Mouse (Mus musculus): ENCODE results near the gene Tmem107. TPM values are rescaled to one million over a fixed set of nuclear protein-coding genes. Genes with fewer than 3 reads are reported as not detected.
A peak's percentile ranks its signal among the peaks of the same experiment; 100 is the strongest.

The Tmem107 gene
- polyA plus RNA-seq, 1 experiment from 2014 or later: 60.8 TPM

GRCm38 (mm10) chr11:69081613-69082012 lies 11.0 kb downstream of the Tmem107 start:
- no peaks in the 10 kb centered on the region for H3K36me3 ChIP-seq (replicated peaks)
- no peaks in the 10 kb centered on the region for H3K9me3 ChIP-seq
- peaks cover 7% of the 10 kb centered on the region for H3K4me1 ChIP-seq
- H3K27ac ChIP-seq: no peak overlapping the region
- no peak overlapping the region for H3K4me3 ChIP-seq
- H3K27me3 ChIP-seq (ENCODE audit: poor library complexity, severe bottlenecking): no peaks in the 10 kb centered on the region
- 92% methylated on average over 7 of the region's 7 CpGs for whole genome bisulfite sequencing
- DNase-seq (ENCODE audit: extremely low spot score, low spot score): no peak

GRCm38 (mm10) chr11:69085608-69086007 lies 15.0 kb downstream of the Tmem107 start:
- Histone ChIP-seq H3K36me3 (replicated peaks) (peaks cover 13% of the 10 kb centered on the region), H3K4me3 (no peak overlapping the region), H3K4me1 (peaks cover 39% of the 10 kb centered on the region), H3K27me3 (ENCODE audit: poor library complexity, severe bottlenecking) (no peaks in the 10 kb centered on the region), H3K27ac (no peak overlapping the region), H3K9me3 (no peaks in the 10 kb centered on the region)
- DNase-seq (ENCODE audit: extremely low spot score, low spot score): no peak
- 68% methylated on average over 6 of the region's 6 CpGs for WGBS

- no peak for DNase-seq (ENCODE audit: extremely low spot score, low spot score)
- Histone ChIP-seq H3K4me1 (peaks cover 39% of the 10 kb centered on the region), H3K36me3 (replicated peaks) (peaks cover 21% of the 10 kb centered on the region), H3K27me3 (ENCODE audit: poor library complexity, severe bottlenecking) (no peaks in the 10 kb centered on the region), H3K9me3 (no peaks in the 10 kb centered on the region), H3K4me3 (no peak overlapping the region), H3K27ac (no peak overlapping the region)
- 75% methylated on average over 6 of the region's 6 CpGs for WGBS
Observed at GRCm38 (mm10) chr11:69086390-69086789, 15.8 kb downstream of the Tmem107 start.

DNA sequence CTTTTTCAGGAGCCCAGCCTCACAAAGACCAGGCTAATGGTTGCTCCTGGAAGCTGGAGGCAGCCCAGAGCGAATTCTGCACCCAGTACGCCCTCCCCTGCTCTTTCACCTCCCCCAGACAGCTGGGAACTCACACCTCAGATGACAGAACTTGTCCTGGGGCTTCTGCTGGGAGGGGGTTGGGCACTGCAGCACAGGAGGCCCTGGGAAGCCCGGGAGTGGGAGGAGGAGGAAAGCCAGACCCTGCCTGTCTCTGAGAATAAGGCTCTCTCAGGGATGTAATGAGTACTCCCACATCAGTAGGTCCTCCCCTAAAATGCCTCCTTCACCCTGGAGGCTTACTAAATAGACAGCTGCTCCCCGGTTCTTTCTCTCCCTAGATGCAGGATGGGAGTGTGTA lies 16.5 kb downstream of the Tmem107 start:
- 39% methylated on average over 4 of the region's 4 CpGs for WGBS
- H3K27ac ChIP-seq: peak overlapping the region; percentile 62

GRCm38 (mm10) chr11:69087597-69087996 lies 17.0 kb downstream of the Tmem107 start:
- Histone ChIP-seq H3K27me3 (ENCODE audit: poor library complexity, severe bottlenecking) (no peaks in the 10 kb centered on the region), H3K9me3 (no peaks in the 10 kb centered on the region), H3K36me3 (replicated peaks) (peaks cover 30% of the 10 kb centered on the region), H3K4me1 (peaks cover 43% of the 10 kb centered on the region), H3K27ac (peak overlapping the region; percentile 98), H3K4me3 (peak overlapping the region; percentile 98)
- 68% methylated on average over 2 of the region's 2 CpGs for WGBS
- DNase-seq (ENCODE audit: extremely low spot score, low spot score): no peak

More for the DNA sequence above, 16.5 kb downstream of the Tmem107 start:
- no peak for DNase-seq (ENCODE audit: extremely low spot score, low spot score)
- H3K9me3 ChIP-seq: no peaks in the 10 kb centered on the region
- H3K4me1 ChIP-seq: peaks cover 43% of the 10 kb centered on the region
- H3K4me3 ChIP-seq: peak overlapping the region; percentile 16; the same call in 1 of the 2 replicates
- peaks cover 27% of the 10 kb centered on the region for H3K36me3 ChIP-seq (replicated peaks)
- no peaks in the 10 kb centered on the region for H3K27me3 ChIP-seq (ENCODE audit: poor library complexity, severe bottlenecking)

DNA sequence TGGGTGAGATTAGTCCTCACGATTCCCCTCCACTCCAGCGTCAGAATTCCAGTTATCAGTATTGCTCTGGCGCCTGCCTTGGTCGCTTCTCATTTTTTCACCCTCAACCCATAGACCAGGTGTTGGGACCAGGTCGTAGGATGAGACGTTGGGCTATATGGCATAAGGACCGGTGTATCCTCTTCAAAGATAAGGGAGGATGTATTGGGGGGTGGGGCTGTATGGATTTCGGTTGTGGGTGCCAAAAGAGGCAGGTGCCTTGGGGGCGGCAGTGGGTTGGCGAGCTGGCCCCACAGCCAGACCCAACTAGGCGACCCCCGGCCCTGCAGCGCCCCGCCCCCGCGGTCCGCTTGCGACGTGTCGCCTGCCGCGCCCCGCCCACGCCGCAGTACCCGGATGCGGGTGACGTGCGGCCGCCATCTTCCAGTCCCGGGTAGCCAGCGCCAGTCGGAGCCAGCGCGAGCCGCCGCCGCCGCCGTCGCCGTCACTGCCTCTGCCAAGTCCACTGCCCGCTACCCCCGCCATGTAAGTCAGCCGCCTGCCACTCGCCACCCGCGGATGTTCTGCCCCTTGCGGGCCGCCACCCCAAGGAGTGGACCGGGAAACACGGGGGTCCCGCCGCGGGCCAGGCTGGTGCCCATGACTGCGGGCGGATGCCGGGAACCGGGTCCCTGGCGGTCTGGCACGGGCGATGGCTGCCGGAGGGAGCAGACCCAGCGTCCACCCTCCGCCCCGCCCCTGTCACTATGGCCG lies 17.7 kb downstream of the Tmem107 start, which contains the start of gene Vamp2:
Gene Vamp2 (plus strand): TSS at position 388 of the 753 bp plus-strand sequence.
- Histone ChIP-seq H3K27ac (peak within 1 kb of the TSS; percentile 98), H3K9me3 (no peaks in the 10 kb centered on the region), H3K4me1 (peaks cover 43% of the 10 kb centered on the region), H3K36me3 (replicated peaks) (peaks cover 33% of the 10 kb centered on the region), H3K4me3 (peak within 1 kb of the TSS; percentile 98), H3K27me3 (ENCODE audit: poor library complexity, severe bottlenecking) (no peaks in the 10 kb centered on the region)
- 1% methylated on average over 59 of the region's 67 CpGs for WGBS
- peak; percentile 90 for DNase-seq (ENCODE audit: extremely low spot score, low spot score)

GRCm38 (mm10) chr11:69088856-69089615 lies 18.4 kb downstream of the Tmem107 start:
- no peak for DNase-seq (ENCODE audit: extremely low spot score, low spot score)
- Histone ChIP-seq H3K27me3 (ENCODE audit: poor library complexity, severe bottlenecking) (no peaks in the 10 kb centered on the region), H3K27ac (peak overlapping the region; percentile 98), H3K36me3 (replicated peaks) (peaks cover 33% of the 10 kb centered on the region), H3K9me3 (no peaks in the 10 kb centered on the region), H3K4me3 (peak overlapping the region; percentile 98), H3K4me1 (peaks cover 45% of the 10 kb centered on the region)
- WGBS: 12% methylated on average over 25 of the region's 25 CpGs

DNA sequence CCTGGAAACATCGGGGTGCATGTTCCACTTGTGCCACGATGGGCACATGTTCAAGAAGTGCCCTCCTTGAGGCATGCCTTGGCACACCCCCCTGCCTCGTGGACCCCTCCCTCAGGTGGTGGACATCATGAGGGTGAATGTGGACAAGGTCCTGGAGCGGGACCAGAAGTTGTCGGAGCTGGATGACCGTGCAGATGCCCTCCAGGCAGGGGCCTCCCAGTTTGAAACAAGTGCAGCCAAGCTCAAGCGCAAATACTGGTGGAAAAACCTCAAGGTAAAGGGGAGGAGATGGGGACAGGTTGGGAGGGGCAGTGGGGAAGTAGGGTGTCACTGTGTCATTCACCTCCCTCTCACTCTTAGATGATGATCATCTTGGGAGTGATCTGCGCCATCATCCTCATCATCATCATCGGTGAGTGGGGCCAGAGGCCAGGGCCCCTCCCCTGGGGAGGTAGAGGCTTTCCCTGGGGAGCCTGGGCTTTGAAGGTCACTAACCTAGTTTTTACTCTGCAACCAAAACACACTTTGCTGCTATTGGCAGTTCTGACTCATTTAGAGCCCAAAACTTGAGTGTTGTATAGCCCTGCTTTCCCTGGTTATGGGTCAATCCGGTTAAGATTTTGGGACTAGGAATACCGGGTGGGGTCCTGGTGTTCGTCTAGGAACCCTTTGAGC lies 19.1 kb downstream of the Tmem107 start:
- no peaks in the 10 kb centered on the region for H3K27me3 ChIP-seq (ENCODE audit: poor library complexity, severe bottlenecking)
- peaks cover 33% of the 10 kb centered on the region for H3K36me3 ChIP-seq (replicated peaks)
- peaks cover 51% of the 10 kb centered on the region for H3K4me1 ChIP-seq
- no peaks in the 10 kb centered on the region for H3K9me3 ChIP-seq
- H3K27ac ChIP-seq: peak overlapping the region; percentile 98
- DNase-seq (ENCODE audit: extremely low spot score, low spot score): no peak
- H3K4me3 ChIP-seq: peak overlapping the region; percentile 98
- 90% methylated on average over 12 of the region's 12 CpGs for WGBS

DNA sequence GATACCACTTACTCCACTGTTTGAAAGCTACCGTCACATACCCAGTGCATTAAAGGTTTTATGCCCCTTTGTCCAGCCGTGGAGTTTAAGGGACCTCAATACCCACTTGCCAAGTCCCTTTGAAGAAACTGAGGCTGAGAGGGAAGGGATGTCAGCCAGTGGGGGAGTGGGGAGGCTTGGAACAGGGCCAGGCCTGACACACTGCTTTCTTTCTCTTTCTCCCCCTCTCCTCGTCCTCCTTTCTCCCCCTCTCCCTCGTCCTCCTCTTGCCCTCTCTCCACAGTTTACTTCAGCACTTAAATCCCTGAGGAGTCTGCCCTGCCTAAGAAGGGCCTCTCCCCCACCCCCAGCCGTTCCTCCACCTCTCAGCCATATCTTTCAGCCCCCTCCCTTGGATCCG lies 19.8 kb downstream of the Tmem107 start:
- Histone ChIP-seq H3K4me1 (peaks cover 56% of the 10 kb centered on the region), H3K27ac (no peak overlapping the region), H3K36me3 (replicated peaks) (peaks cover 33% of the 10 kb centered on the region), H3K9me3 (no peaks in the 10 kb centered on the region), H3K4me3 (peak overlapping the region; percentile 98; the same call in 1 of the 2 replicates), H3K27me3 (ENCODE audit: poor library complexity, severe bottlenecking) (no peaks in the 10 kb centered on the region)
- no peak for DNase-seq (ENCODE audit: extremely low spot score, low spot score)
- 90% methylated on average over 6 of the region's 6 CpGs for WGBS

- peaks cover 67% of the 10 kb centered on the region for H3K4me1 ChIP-seq
- H3K36me3 ChIP-seq (replicated peaks): peaks cover 33% of the 10 kb centered on the region
- no peak for DNase-seq (ENCODE audit: extremely low spot score, low spot score)
- H3K9me3 ChIP-seq: no peaks in the 10 kb centered on the region
- H3K4me3 ChIP-seq: peak overlapping the region; percentile 4; the same call in 1 of the 2 replicates
- H3K27ac ChIP-seq: no peak overlapping the region
- no peaks in the 10 kb centered on the region for H3K27me3 ChIP-seq (ENCODE audit: poor library complexity, severe bottlenecking)
- 72% methylated on average over 7 of the region's 7 CpGs for WGBS
Observed at GRCm38 (mm10) chr11:69091566-69092385, 21.2 kb downstream of the Tmem107 start.

DNA sequence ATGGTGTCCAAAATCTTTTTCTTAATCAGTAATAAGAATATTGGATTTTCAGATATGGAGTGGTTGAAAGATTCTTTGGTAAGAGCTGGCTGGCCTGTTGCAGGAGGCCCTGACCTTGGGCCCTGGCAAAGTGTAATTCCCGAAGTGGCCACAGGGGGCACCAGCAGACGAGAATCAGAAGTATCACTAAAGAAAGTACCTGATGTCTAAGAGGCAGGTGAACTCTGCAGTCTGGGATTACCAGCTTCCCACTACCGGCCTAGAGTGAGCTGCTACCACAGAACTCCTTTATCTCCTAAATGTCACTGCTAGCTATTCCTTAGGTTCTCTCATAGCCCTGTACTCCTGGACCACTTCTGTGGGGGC lies 21.8 kb downstream of the Tmem107 start:
- peak; percentile 84 for DNase-seq (ENCODE audit: extremely low spot score, low spot score)
- H3K27ac ChIP-seq: no peak overlapping the region
- peaks cover 33% of the 10 kb centered on the region for H3K36me3 ChIP-seq (replicated peaks)
- peaks cover 67% of the 10 kb centered on the region for H3K4me1 ChIP-seq
- no peaks in the 10 kb centered on the region for H3K9me3 ChIP-seq
- H3K27me3 ChIP-seq (ENCODE audit: poor library complexity, severe bottlenecking): no peaks in the 10 kb centered on the region
- 3% methylated on average over 3 of the region's 3 CpGs for WGBS
- H3K4me3 ChIP-seq: no peak overlapping the region; the same call in 1 of the 2 replicates

DNA sequence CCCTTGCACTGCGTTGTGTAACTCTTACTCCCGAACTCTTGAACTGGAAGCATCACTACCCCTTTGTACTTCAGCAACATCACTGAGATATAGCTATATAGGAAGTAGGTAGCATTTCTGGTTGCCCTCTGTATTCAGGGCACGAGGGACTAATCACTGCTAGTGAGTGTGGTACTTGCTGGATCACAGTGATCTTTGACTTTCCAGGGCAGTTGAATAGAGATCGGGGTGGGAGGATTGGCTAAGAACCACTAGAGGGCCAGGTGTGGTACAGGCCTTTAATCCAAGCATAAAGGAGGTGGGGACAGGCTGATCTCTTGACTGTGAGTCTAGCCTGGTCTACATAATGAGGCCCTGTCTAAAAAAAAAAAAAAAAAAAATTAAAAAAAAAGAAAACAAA lies 22.3 kb downstream of the Tmem107 start:
- Histone ChIP-seq H3K36me3 (replicated peaks) (peaks cover 33% of the 10 kb centered on the region), H3K27ac (no peak overlapping the region), H3K4me1 (peaks cover 67% of the 10 kb centered on the region), H3K4me3 (no peak overlapping the region; the same call in 1 of the 2 replicates), H3K9me3 (no peaks in the 10 kb centered on the region), H3K27me3 (ENCODE audit: poor library complexity, severe bottlenecking) (no peaks in the 10 kb centered on the region)
- no peak for DNase-seq (ENCODE audit: extremely low spot score, low spot score)
- 86% methylated on average over 4 of the region's 4 CpGs for WGBS

All from forebrain, embryonic 10.5 days (tissue).